Mouse (Mus musculus) limb, embryonic 12.5 days (tissue): ENCODE measurements around the gene Map7. TPM values are rescaled to one million over a fixed set of nuclear protein-coding genes. Genes with fewer than 3 reads are reported as not detected.

ENCODE experiments used
- ATAC-seq: fragments of 200-750 bp; cut with Nextera tagmentation; 2 replicates; pipeline ENCODE4 v1.8.0; 2017; ENCODE audit warnings: low read depth, moderate TSS enrichment; ENCODE audit not compliant: insufficient number of reproducible peaks, insufficient read depth, low FRiP score, low TSS enrichment
- H3K27ac ChIP-seq: fragments of 300-500 bp; sonication (generic); 2 replicates; pipeline ENCODE4 v1.5.1; 2016; ENCODE audit warnings: mild to moderate bottlenecking, moderate library complexity
- H3K27me3 ChIP-seq: fragments of 300-500 bp; sonication (generic); 2 replicates; pipeline ENCODE4 v1.6.1; 2016; ENCODE audit warnings: mild to moderate bottlenecking, moderate library complexity
- H3K36me3 ChIP-seq: fragments of 300-500 bp; sonication (generic); 2 replicates; pipeline ENCODE4 v1.6.1; 2016; ENCODE audit warnings: mild to moderate bottlenecking, moderate library complexity
- H3K4me1 ChIP-seq: fragments of 300-500 bp; sonication (generic); replicated peaks from 2 replicates; pipeline ENCODE4 v1.6.1; 2016
- H3K4me2 ChIP-seq: fragments of 300-500 bp; sonication (generic); 2 replicates; pipeline ENCODE4 v1.6.1; 2016; ENCODE audit warnings: mild to moderate bottlenecking, moderate library complexity
- H3K4me3 ChIP-seq: fragments of 300-500 bp; sonication (generic); replicated peaks from 2 replicates; pipeline ENCODE4 v1.5.1; 2016; ENCODE audit warnings: mild to moderate bottlenecking
- H3K9ac ChIP-seq: fragments of 300-500 bp; sonication (generic); replicated peaks from 2 replicates; pipeline ENCODE4 v1.6.1; 2016; ENCODE audit warnings: mild to moderate bottlenecking, moderate library complexity
- H3K9me3 ChIP-seq: fragments of 300-500 bp; sonication (generic); 2 replicates; pipeline ENCODE4 v1.6.1; 2016; ENCODE audit warnings: mild to moderate bottlenecking, moderate library complexity
- WGBS: fragments of 180-500 bp; shearing (Covaris S2); methylation state at CpG from one replicate; pipeline ENCODE4 v1.1.7; 2016; 5-methylcytosine and 5-hydroxymethylcytosine counted together
- polyA plus RNA-seq: library from polyadenylated mRNA; unstranded; fragments of >200 nt; fragmentation: Nextera tagmentation; extraction: Ambion mirVana; gene quantifications from 2 replicates; pipeline ENCODE4 v1.2.1, GENCODE M21; 2016

Map7 gene
- polyA plus RNA-seq, 1 experiment from 2014 or later = 3.5 TPM

- WGBS = 22% methylated on average over 11 of the region's 11 CpGs
- H3K36me3 ChIP-seq = no peaks in the 10 kb centered on the region
- H3K4me2 ChIP-seq = peak overlapping the region; percentile 44
- H3K27me3 ChIP-seq = no peaks in the 10 kb centered on the region
- H3K27ac ChIP-seq = no peak overlapping the region
- H3K9me3 ChIP-seq = no peaks in the 10 kb centered on the region
- H3K4me1 ChIP-seq = peaks cover 18% of the 10 kb centered on the region
- H3K4me3 ChIP-seq = 0 out of 2 replicates have a peak overlapping the region, but pooled peaks have one; percentile 10
- 0 out of 2 replicates have a peak overlapping the region, but pooled peaks have one; percentile 4 for H3K9ac ChIP-seq
- no peak for ATAC-seq
Observed at GRCm38 (mm10) chr10:20290467-20290883, 142.2 kb downstream of the Map7 start.

GRCm38 (mm10) chr10:20295961-20296360 lies 147.7 kb downstream of the Map7 start:
- Histone ChIP-seq H3K4me2 (no peak overlapping the region), H3K4me3 (no peak overlapping the region), H3K27ac (no peak overlapping the region), H3K4me1 (no peaks in the 10 kb centered on the region), H3K36me3 (no peaks in the 10 kb centered on the region), H3K9me3 (no peaks in the 10 kb centered on the region), H3K27me3 (no peaks in the 10 kb centered on the region), H3K9ac (no peak overlapping the region)
- 69% methylated on average over 5 of the region's 5 CpGs for WGBS
- no peak for ATAC-seq

- ATAC-seq = no peak
- H3K4me2 ChIP-seq = no peak overlapping the region
- 44% methylated on average over 3 of the region's 3 CpGs for WGBS
- no peaks in the 10 kb centered on the region for H3K27me3 ChIP-seq
- no peak overlapping the region for H3K4me3 ChIP-seq
- no peaks in the 10 kb centered on the region for H3K4me1 ChIP-seq
- H3K9me3 ChIP-seq = no peaks in the 10 kb centered on the region
- no peak overlapping the region for H3K9ac ChIP-seq
- no peaks in the 10 kb centered on the region for H3K36me3 ChIP-seq
- no peak overlapping the region for H3K27ac ChIP-seq
Observed at GRCm38 (mm10) chr10:20298152-20298920, 150.1 kb downstream of the Map7 start.

GRCm38 (mm10) chr10:20299114-20299513 lies 150.8 kb downstream of the Map7 start:
- Histone ChIP-seq H3K9me3 (no peaks in the 10 kb centered on the region), H3K4me1 (no peaks in the 10 kb centered on the region), H3K9ac (no peak overlapping the region), H3K27me3 (peaks cover 1% of the 10 kb centered on the region; the same call in 1 of the 2 replicates), H3K4me3 (no peak overlapping the region), H3K4me2 (no peak overlapping the region), H3K36me3 (no peaks in the 10 kb centered on the region), H3K27ac (no peak overlapping the region)
- no peak for ATAC-seq
- WGBS = 73% methylated on average over 5 of the region's 5 CpGs

GRCm38 (mm10) chr10:20310969-20311769 lies 162.9 kb downstream of the Map7 start:
- Histone ChIP-seq H3K4me2 (peak overlapping the region; percentile 63), H3K9ac (peak overlapping the region; percentile 89)
- WGBS = 49% methylated on average over 11 of the region's 11 CpGs

GRCm38 (mm10) chr10:20311918-20312735 lies 163.9 kb downstream of the Map7 start, which contains the start of gene Bclaf1:
TSS of gene Bclaf1 (plus strand) at chr10:20312469.
- peak within 1 kb of the TSS; percentile 76 for H3K4me3 ChIP-seq
- H3K36me3 ChIP-seq = no peaks in the 10 kb centered on the region
- H3K9ac ChIP-seq = peak within 1 kb of the TSS; percentile 89
- peak; percentile 98 for ATAC-seq
- no peaks in the 10 kb centered on the region for H3K9me3 ChIP-seq
- H3K27me3 ChIP-seq = no peaks in the 10 kb centered on the region
- H3K27ac ChIP-seq = peak within 1 kb of the TSS; percentile 99
- peak within 1 kb of the TSS; percentile 64 for H3K4me2 ChIP-seq
- H3K4me1 ChIP-seq = peaks cover 15% of the 10 kb centered on the region
- WGBS = under 1% methylated on average over 84 of the region's 84 CpGs

More at GRCm38 (mm10) chr10:20310969-20311769, 162.9 kb downstream of the Map7 start:
- Histone ChIP-seq H3K9me3 (no peaks in the 10 kb centered on the region), H3K36me3 (no peaks in the 10 kb centered on the region), H3K4me1 (peaks cover 13% of the 10 kb centered on the region), H3K27me3 (no peaks in the 10 kb centered on the region), H3K27ac (peak overlapping the region; percentile 99), H3K4me3 (peak overlapping the region; percentile 76)
- ATAC-seq = no peak

- peak overlapping the region; percentile 76 for H3K4me3 ChIP-seq
- WGBS = under 1% methylated on average over 54 of the region's 54 CpGs
- H3K9me3 ChIP-seq = no peaks in the 10 kb centered on the region
- H3K27ac ChIP-seq = peak overlapping the region; percentile 99
- H3K36me3 ChIP-seq = peaks cover 6% of the 10 kb centered on the region
- H3K4me1 ChIP-seq = peaks cover 15% of the 10 kb centered on the region
- peak overlapping the region; percentile 89 for H3K9ac ChIP-seq
- no peaks in the 10 kb centered on the region for H3K27me3 ChIP-seq
- ATAC-seq = peak; percentile 72
- peak overlapping the region; percentile 64 for H3K4me2 ChIP-seq
Observed at GRCm38 (mm10) chr10:20312736-20313301, 164.5 kb downstream of the Map7 start.

GRCm38 (mm10) chr10:20313447-20313846 lies 165.2 kb downstream of the Map7 start:
- Histone ChIP-seq H3K9me3 (no peaks in the 10 kb centered on the region), H3K4me3 (peak overlapping the region; percentile 76), H3K27me3 (no peaks in the 10 kb centered on the region), H3K4me2 (peak overlapping the region; percentile 64), H3K27ac (no peak overlapping the region), H3K4me1 (peaks cover 15% of the 10 kb centered on the region), H3K9ac (peak overlapping the region; percentile 89), H3K36me3 (peaks cover 12% of the 10 kb centered on the region)
- ATAC-seq = no peak
- WGBS = 45% methylated on average over 13 of the region's 13 CpGs

GRCm38 (mm10) chr10:20313941-20314340 lies 165.7 kb downstream of the Map7 start:
- WGBS = 87% methylated on average over 4 of the region's 4 CpGs
- H3K36me3 ChIP-seq = peaks cover 16% of the 10 kb centered on the region
- no peak overlapping the region for H3K9ac ChIP-seq
- no peaks in the 10 kb centered on the region for H3K27me3 ChIP-seq
- no peak for ATAC-seq
- no peak overlapping the region; the same call in 1 of the 2 replicates for H3K4me3 ChIP-seq
- H3K4me2 ChIP-seq = peak overlapping the region; percentile 64
- H3K4me1 ChIP-seq = peaks cover 15% of the 10 kb centered on the region
- no peak overlapping the region for H3K27ac ChIP-seq
- no peaks in the 10 kb centered on the region for H3K9me3 ChIP-seq

GRCm38 (mm10) chr10:20314797-20315196 lies 166.5 kb downstream of the Map7 start:
- no peak overlapping the region for H3K4me2 ChIP-seq
- no peak for ATAC-seq
- no peaks in the 10 kb centered on the region for H3K27me3 ChIP-seq
- H3K36me3 ChIP-seq = peaks cover 23% of the 10 kb centered on the region
- H3K27ac ChIP-seq = no peak overlapping the region
- WGBS = 63% methylated on average over 2 of the region's 2 CpGs
- H3K4me1 ChIP-seq = peaks cover 15% of the 10 kb centered on the region
- no peak overlapping the region for H3K9ac ChIP-seq
- no peaks in the 10 kb centered on the region for H3K9me3 ChIP-seq
- no peak overlapping the region for H3K4me3 ChIP-seq
